Comparison of ENCODE assay signal across 8 mouse cellular contexts in the genomic region with DNA sequence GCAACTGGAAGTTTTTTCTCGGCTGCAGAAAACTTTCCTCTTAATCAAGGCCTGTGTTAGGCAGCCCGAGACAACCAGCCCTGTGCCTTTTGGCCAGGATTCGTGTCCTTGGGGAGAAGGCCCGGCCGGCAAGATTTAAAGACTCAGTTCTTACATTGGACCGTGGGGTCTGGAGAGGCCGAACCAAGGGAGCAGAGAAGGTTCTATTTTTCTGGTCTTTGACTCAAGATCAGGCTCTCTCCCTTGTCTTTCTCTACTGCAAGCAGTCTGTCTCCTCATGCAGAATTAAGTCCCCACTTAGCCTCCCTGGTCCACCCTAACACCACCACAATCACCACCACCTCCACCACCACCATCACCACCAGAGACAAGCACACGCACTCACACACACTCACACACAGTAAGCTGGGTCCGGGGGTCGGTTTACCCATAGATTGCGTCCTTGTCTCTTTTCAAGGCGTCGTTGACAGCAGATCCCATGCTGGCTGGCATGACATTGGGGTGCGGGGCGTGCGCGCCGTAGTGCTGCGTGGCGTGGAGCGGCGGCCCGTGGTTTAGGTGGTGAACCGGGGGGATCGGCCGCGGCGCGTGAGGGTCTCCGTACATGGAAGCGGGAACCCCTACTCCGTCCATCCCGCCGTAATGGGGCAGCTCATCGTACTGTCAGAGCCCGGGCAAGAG. TPM values are rescaled to one million over a fixed set of nuclear protein-coding genes. Genes with fewer than 3 reads are reported as not detected.
DNase-seq lines count a peak whose midpoint lies in the region; TF ChIP-seq lines count a peak whose summit lies in the region.

No protein-coding gene starts in this region.

- 3% methylated on average over 36 of the region's 36 CpGs for WGBS in heart, adult 2 months

- H3K27ac ChIP-seq in heart, adult 2 months, result peak overlapping the region; percentile 94

- TF ChIP-seq CTCF in heart, adult 2 months (IDR thresholded peaks at IDR 0.05), result no peak

- no peaks in the 10 kb centered on the region for H3K79me2 ChIP-seq in heart, adult 2 months (replicated peaks; ENCODE audit: control insufficient read depth, insufficient read depth, low read length)
- peaks cover 41% of the 10 kb centered on the region for H3K79me2 ChIP-seq in myocyte (ENCODE audit: control insufficient read depth, insufficient read depth)

- no peaks in the 10 kb centered on the region; the same call in 1 of the 2 replicates for H3K36me3 ChIP-seq in heart, adult 2 months (ENCODE audit: control insufficient read depth, insufficient read depth, low read length)
- H3K36me3 ChIP-seq in myocyte (ENCODE audit: control insufficient read depth, insufficient read depth), result peaks cover 12% of the 10 kb centered on the region

- peak overlapping the region; percentile 60 for H3K4me3 ChIP-seq in heart, adult 2 months
- peak overlapping the region; percentile 98 for H3K4me3 ChIP-seq in myocyte

- peak; percentile 67 for DNase-seq in adrenal gland, postnatal 10 days
- no peak for DNase-seq in adrenal gland, adult 2 months
- peak; percentile 41 for DNase-seq in MN1 (ENCODE audit: low spot score)
- DNase-seq in heart, adult 2 months, result peak; percentile 63 to 68
- DNase-seq in kidney, postnatal 25 days, result peak; percentile 17 to 43
- no peak for DNase-seq in left cerebral cortex, postnatal 4 days
- DNase-seq in ovary, postnatal 14 days (ENCODE audit: low spot score), result no peak

- no peak for TF ChIP-seq EP300 in heart, adult 2 months (IDR thresholded peaks at IDR 0.05; ENCODE audit: insufficient read depth, low read depth, low read length)

- H3K9ac ChIP-seq in heart, adult 2 months (ENCODE audit: low read depth, low read length), result peak overlapping the region; percentile 80

- H3K4me2 ChIP-seq in myocyte (ENCODE audit: low read depth), result peak overlapping the region; percentile 76

- no peaks in the 10 kb centered on the region for H3K4me1 ChIP-seq in heart, adult 2 months (ENCODE audit: control insufficient read depth, insufficient read depth, low read length)

- no peak for TF ChIP-seq POLR2A in heart, adult 2 months (IDR thresholded peaks at IDR 0.05; ENCODE audit: insufficient read depth, low read depth, low read length)
- peak; percentile 45 for TF ChIP-seq POLR2A in myocyte (IDR thresholded peaks at IDR 0.05; ENCODE audit: insufficient read length, low read depth)

- no peaks in the 10 kb centered on the region for H3K27me3 ChIP-seq in heart, adult 2 months (ENCODE audit: control insufficient read depth, insufficient read depth, low read length)
- no peaks in the 10 kb centered on the region for H3K27me3 ChIP-seq in myocyte (ENCODE audit: control insufficient read depth, insufficient read depth, insufficient read length)

- H3ac ChIP-seq in myocyte (ENCODE audit: control insufficient read depth, insufficient read length), result peak overlapping the region; percentile 60

- intact Hi-C loops in heart, adult 2 months (cut with DNase I), result loop anchor here (2.0 kb wide), 1 partner anchor 14 kb away; no protein-coding TSS in a partner anchor
- intact Hi-C loops in left cerebral cortex, postnatal 4 days (cut with DNase I), result loop anchor here (5.0 to 10.0 kb wide), 2 partner anchors 1208 to 1441 kb away; no protein-coding TSS in a partner anchor

TF ChIP-seq in myocyte, 11 proteins besides CTCF, POLR2A, EP300 and RAD21:
- TF ChIP-seq MYOG (IDR thresholded peaks at IDR 0.05; ENCODE audit: control insufficient read depth in 1 of 3, insufficient read depth in 1 of 3, insufficient read length in 2 of 3, low read depth in 2 of 3) (no peak), MYOD1 (IDR thresholded peaks at IDR 0.05; ENCODE audit: control insufficient read depth in 1 of 3, insufficient read length in 2 of 3, low read depth in 2 of 3) (peak in 1 of 3 experiments; percentile 10), REST (IDR thresholded peaks at IDR 0.05; ENCODE audit: insufficient read depth, insufficient read length) (no peak), E2F4 (IDR thresholded peaks at IDR 0.05; ENCODE audit: insufficient read depth) (no peak), TCF12 (IDR thresholded peaks at IDR 0.05; ENCODE audit: insufficient read depth, poor library complexity, severe bottlenecking) (no peak), MAX (IDR thresholded peaks at IDR 0.05; ENCODE audit: low read depth) (no peak), CEBPB (IDR thresholded peaks at IDR 0.05; ENCODE audit: insufficient read depth, poor library complexity, severe bottlenecking) (no peak)

RNA-seq across cellular contexts. Expression of a gene that starts 2.7 kb away (rescaled TPM):
- total RNA-seq in adrenal gland, postnatal 10 days (2021), result 100 to 1,000 TPM in 1 of 2 experiments, 10 to 100 TPM in 1; 93.8 to 104 TPM
- 100 to 1,000 TPM; 211 to 303 TPM for total RNA-seq in adrenal gland, adult 2 months (2021)
- polyA plus RNA-seq in adrenal gland, adult 2 months (2012; rRNA removed), result 85.4 and 124 TPM in 2 replicates
- 10 to 100 TPM; 24.9 to 30.4 TPM for total RNA-seq in heart, adult 2 months (2021)
- 16.9 and 22.4 TPM in 2 replicates for polyA plus RNA-seq in heart, adult 2 months (2012; rRNA removed)
- 9.3 TPM for polyA plus RNA-seq in myocyte (2012; fragmentation: generic; extraction: Trizol)
- 100 to 1,000 TPM; 186 to 188 TPM for total RNA-seq in left cerebral cortex, postnatal 4 days (2021)

Comparison
In these comparisons a context has a peak if more than half of its experiments do, and no peak if none do; other contexts are left out.
1. DNase-seq: peak in adrenal gland, postnatal 10 days (single experiment), MN1 (single experiment), heart, adult 2 months (2 of 2) and kidney, postnatal 25 days (2 of 2); none in adrenal gland, adult 2 months (single experiment), left cerebral cortex, postnatal 4 days (single experiment) and ovary, postnatal 14 days (single experiment).